Mouse (Mus musculus): ENCODE results near the gene Selenow. TPM values are rescaled to one million over a fixed set of nuclear protein-coding genes. Genes with fewer than 3 reads are reported as not detected.

Gene Selenow
- polyA plus RNA-seq, 1 experiment from 2014 or later = 654 TPM

DNA sequence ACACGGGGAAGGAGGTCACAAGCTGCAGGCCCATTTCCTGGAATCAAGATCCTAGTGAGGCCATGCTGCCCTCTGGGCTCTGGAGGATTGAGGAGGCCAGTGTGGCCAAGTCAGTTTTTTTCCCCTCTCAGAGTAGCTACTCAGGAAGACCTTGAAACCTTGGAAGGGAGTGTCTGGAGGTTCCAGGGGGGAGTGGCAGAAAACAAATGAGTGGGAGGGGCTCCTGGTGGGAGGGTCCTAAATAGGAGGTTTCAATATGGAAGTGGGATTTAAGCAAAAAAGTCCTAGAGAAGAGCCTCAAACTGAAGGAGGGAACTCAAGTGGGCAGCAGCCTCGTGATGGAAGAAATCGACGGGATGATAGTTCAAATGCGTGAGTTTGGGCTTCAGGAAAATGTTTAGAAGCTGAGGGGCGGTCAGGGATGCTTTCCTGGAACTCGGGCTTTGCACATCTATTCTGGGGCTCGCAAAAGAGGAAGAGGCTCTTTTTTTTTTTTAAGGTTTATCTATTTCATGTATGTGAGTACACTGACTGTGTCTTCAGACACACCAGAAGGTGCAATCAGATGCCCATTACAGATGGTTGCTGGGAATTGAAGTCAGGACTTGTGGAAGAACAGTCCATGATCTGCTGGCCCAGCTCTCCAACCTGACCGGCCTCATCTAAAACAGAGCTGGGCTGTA, 20.7 kb downstream of the Selenow start:
- WGBS = 66% methylated on average over 9 of the region's 9 CpGs
- no peak overlapping the region for H3K4me2 ChIP-seq (ENCODE audit: low read depth, low read length)
- H3K27me3 ChIP-seq (ENCODE audit: control insufficient read depth, insufficient read depth, low read length) = no peaks in the 10 kb centered on the region
- no peak overlapping the region for H3K27ac ChIP-seq (ENCODE audit: low read length)
- no peaks in the 10 kb centered on the region for H3K9me3 ChIP-seq (replicated peaks; ENCODE audit: control insufficient read depth, low read length)
- H3K36me3 ChIP-seq (ENCODE audit: control insufficient read depth, insufficient read depth) = no peaks in the 10 kb centered on the region
- H3K4me1 ChIP-seq (ENCODE audit: control insufficient read depth, insufficient read depth, low read length) = no peaks in the 10 kb centered on the region
- no peak overlapping the region for H3K4me3 ChIP-seq (ENCODE audit: low read length)
- H3K9ac ChIP-seq (ENCODE audit: low read length) = no peak overlapping the region
- no peak for ATAC-seq (replicated peaks; ENCODE audit: extremely low read depth, insufficient read depth, low FRiP score)

DNA sequence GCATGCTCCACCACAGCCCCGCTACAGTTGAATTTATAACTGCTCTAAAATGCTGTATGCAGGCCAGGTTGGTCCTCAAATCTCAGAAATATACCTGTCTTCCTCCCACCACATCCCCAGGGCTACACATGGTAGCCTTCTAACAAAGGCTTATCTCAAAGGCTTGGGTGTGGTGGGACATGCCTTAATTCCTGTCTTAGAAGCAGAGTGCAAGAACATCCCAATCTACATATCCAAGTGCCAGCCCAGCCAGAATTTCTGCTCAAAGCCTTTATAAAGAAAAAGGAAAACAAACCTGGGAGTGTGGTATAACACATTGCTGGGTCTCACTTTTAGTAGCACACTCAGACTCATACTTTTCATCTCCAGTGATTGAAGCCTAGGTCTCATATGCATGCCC, 28.0 kb downstream of the Selenow start:
- Histone ChIP-seq H3K4me3 (ENCODE audit: low read length) (no peak overlapping the region), H3K4me2 (ENCODE audit: low read depth, low read length) (no peak overlapping the region), H3K9me3 (replicated peaks; ENCODE audit: control insufficient read depth, low read length) (no peaks in the 10 kb centered on the region), H3K27me3 (ENCODE audit: control insufficient read depth, insufficient read depth, low read length) (no peaks in the 10 kb centered on the region), H3K4me1 (ENCODE audit: control insufficient read depth, insufficient read depth, low read length) (no peaks in the 10 kb centered on the region), H3K27ac (ENCODE audit: low read length) (no peak overlapping the region), H3K36me3 (ENCODE audit: control insufficient read depth, insufficient read depth) (no peaks in the 10 kb centered on the region), H3K9ac (ENCODE audit: low read length) (no peak overlapping the region)
- 47% methylated on average over 1 of the region's 1 CpGs for WGBS
- ATAC-seq (replicated peaks; ENCODE audit: extremely low read depth, insufficient read depth, low FRiP score) = no peak

DNA sequence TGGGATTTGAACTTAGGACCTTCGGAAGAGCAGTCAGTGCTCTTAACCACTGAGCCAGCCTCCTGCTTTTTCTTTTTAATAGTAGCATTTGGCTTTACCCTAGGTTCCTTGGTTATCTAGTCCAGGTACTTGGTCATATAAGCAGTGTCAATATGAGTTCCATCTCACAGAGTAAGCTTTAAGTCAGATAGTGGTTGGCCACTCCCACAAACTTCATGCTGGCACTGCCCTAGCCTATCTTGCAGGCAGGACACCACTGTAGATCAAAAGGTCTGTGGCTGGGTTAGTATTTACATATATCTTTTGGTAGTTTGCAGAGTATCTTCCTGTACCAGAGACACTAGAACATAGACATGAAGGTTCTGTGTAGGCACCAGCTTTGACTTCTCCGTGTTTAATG, 38.1 kb downstream of the Selenow start:
- Histone ChIP-seq H3K27me3 (ENCODE audit: control insufficient read depth, insufficient read depth, low read length) (no peaks in the 10 kb centered on the region), H3K4me3 (ENCODE audit: low read length) (no peak overlapping the region), H3K4me2 (ENCODE audit: low read depth, low read length) (no peak overlapping the region), H3K27ac (ENCODE audit: low read length) (no peak overlapping the region), H3K4me1 (ENCODE audit: control insufficient read depth, insufficient read depth, low read length) (no peaks in the 10 kb centered on the region), H3K9ac (ENCODE audit: low read length) (no peak overlapping the region), H3K9me3 (replicated peaks; ENCODE audit: control insufficient read depth, low read length) (no peaks in the 10 kb centered on the region), H3K36me3 (ENCODE audit: control insufficient read depth, insufficient read depth) (no peaks in the 10 kb centered on the region)
- ATAC-seq (replicated peaks; ENCODE audit: extremely low read depth, insufficient read depth, low FRiP score) = no peak
- WGBS = 82% methylated on average over 2 of the region's 2 CpGs

DNA sequence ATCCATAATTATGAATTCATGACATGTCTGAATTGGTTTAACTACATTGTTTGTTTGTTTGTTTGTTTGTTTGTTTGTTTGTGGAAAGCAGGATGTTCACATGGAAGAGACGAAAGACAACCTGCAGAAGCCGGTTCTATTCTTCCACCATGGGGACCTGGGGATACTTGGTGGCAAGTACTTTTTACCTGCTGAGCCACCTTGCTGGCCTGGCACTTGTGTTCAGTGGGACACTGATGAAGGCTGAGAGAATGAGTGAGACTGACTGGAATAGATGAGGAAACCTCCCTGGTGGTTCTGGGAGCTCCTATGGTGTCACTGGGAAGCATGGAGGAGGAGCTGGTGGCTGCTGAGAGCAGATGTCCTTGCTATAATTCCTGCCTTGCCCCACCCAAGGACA, 39.9 kb downstream of the Selenow start, which contains the start of gene Crxos:
Gene Crxos (plus strand): TSS at position 301 of the 400 bp plus-strand sequence.
- no peak within 1 kb of the TSS for H3K4me3 ChIP-seq (ENCODE audit: low read length)
- no peaks in the 10 kb centered on the region for H3K4me1 ChIP-seq (ENCODE audit: control insufficient read depth, insufficient read depth, low read length)
- no peaks in the 10 kb centered on the region for H3K36me3 ChIP-seq (ENCODE audit: control insufficient read depth, insufficient read depth)
- no peak within 1 kb of the TSS for H3K9ac ChIP-seq (ENCODE audit: low read length)
- no peaks in the 10 kb centered on the region for H3K9me3 ChIP-seq (replicated peaks; ENCODE audit: control insufficient read depth, low read length)
- 70% methylated on average over 2 of the region's 2 CpGs for WGBS
- no peaks in the 10 kb centered on the region for H3K27me3 ChIP-seq (ENCODE audit: control insufficient read depth, insufficient read depth, low read length)
- H3K27ac ChIP-seq (ENCODE audit: low read length) = no peak within 1 kb of the TSS
- H3K4me2 ChIP-seq (ENCODE audit: low read depth, low read length) = no peak within 1 kb of the TSS
- ATAC-seq (replicated peaks; ENCODE audit: extremely low read depth, insufficient read depth, low FRiP score) = no peak

DNA sequence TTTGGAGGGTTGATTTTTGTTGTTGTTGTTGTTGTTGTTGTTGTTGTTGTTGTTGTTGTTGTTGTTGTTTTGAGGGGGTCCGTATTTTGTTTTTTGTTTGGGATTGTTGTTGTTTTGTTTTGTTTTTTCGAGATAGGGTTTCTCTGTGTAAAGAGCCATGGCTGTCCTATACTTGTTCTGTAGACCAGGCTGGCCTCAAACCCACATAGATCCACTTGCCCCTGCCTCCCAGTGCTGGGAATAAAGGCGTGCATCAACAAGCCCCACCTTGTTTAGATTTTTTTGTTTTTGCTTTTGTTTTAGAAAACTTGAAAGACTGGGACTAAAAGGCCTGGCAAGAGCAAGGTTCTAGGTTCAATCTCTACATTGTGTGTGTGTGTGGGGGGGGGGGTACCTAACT, 40.4 kb downstream of the Selenow start:
- no peaks in the 10 kb centered on the region for H3K4me1 ChIP-seq (ENCODE audit: control insufficient read depth, insufficient read depth, low read length)
- H3K27me3 ChIP-seq (ENCODE audit: control insufficient read depth, insufficient read depth, low read length) = no peaks in the 10 kb centered on the region
- no peak for ATAC-seq (replicated peaks; ENCODE audit: extremely low read depth, insufficient read depth, low FRiP score)
- no peak overlapping the region for H3K4me2 ChIP-seq (ENCODE audit: low read depth, low read length)
- no peak overlapping the region for H3K4me3 ChIP-seq (ENCODE audit: low read length)
- no peak overlapping the region for H3K9ac ChIP-seq (ENCODE audit: low read length)
- WGBS = 60% methylated on average over 3 of the region's 3 CpGs
- H3K9me3 ChIP-seq (replicated peaks; ENCODE audit: control insufficient read depth, low read length) = no peaks in the 10 kb centered on the region
- H3K27ac ChIP-seq (ENCODE audit: low read length) = no peak overlapping the region
- H3K36me3 ChIP-seq (ENCODE audit: control insufficient read depth, insufficient read depth) = no peaks in the 10 kb centered on the region

DNA sequence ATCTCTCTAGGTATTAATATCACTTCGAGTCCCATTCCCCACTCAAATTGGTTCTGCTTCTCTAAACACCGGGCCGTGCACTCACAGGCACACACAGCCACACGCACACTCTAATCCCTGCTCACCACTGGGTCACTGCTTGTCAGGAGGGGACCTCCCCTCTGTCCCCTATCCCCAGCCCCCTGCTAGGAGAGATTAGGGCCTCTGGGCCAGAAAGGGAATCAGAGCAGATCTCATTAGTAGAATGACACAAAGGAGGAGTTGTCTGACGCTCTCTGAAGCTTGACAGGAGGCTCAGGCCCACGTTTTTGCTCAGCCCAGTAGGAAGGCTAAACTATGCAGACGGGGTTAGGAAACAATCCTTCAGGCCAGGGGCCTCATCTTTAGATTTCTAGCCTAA, 40.8 kb downstream of the Selenow start:
- Histone ChIP-seq H3K4me1 (ENCODE audit: control insufficient read depth, insufficient read depth, low read length) (no peaks in the 10 kb centered on the region), H3K4me2 (ENCODE audit: low read depth, low read length) (no peak overlapping the region), H3K9me3 (replicated peaks; ENCODE audit: control insufficient read depth, low read length) (no peaks in the 10 kb centered on the region), H3K27ac (ENCODE audit: low read length) (no peak overlapping the region), H3K9ac (ENCODE audit: low read length) (no peak overlapping the region), H3K4me3 (ENCODE audit: low read length) (no peak overlapping the region), H3K36me3 (ENCODE audit: control insufficient read depth, insufficient read depth) (no peaks in the 10 kb centered on the region), H3K27me3 (ENCODE audit: control insufficient read depth, insufficient read depth, low read length) (no peaks in the 10 kb centered on the region)
- ATAC-seq (replicated peaks; ENCODE audit: extremely low read depth, insufficient read depth, low FRiP score) = no peak
- 13% methylated on average over 7 of the region's 7 CpGs for WGBS

DNA sequence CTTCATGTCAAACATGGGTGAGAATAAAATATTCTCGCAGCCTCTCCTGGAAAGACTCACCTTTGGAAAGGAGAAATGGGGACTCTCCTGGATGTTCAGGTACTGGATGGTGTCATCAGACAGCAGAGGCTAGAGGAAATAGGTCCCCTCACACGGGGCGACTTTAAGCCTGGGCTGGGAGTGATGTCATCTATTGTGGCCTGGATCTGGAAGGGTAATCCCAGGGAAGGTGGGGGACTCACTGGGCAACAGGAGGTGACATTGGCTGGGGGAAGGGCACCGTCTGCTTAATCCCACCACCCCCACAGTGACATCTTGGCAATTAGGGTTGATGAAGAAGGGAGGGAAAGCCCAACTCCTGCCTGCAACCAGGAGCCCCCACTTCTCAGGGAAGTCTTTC, 42.4 kb downstream of the Selenow start, which contains the start of gene Crx:
Gene Crx (minus strand): TSS at position 213 of the 400 bp plus-strand sequence.
- Histone ChIP-seq H3K9me3 (replicated peaks; ENCODE audit: control insufficient read depth, low read length) (no peaks in the 10 kb centered on the region), H3K4me1 (ENCODE audit: control insufficient read depth, insufficient read depth, low read length) (no peaks in the 10 kb centered on the region), H3K9ac (ENCODE audit: low read length) (no peak within 1 kb of the TSS), H3K36me3 (ENCODE audit: control insufficient read depth, insufficient read depth) (no peaks in the 10 kb centered on the region), H3K4me2 (ENCODE audit: low read depth, low read length) (no peak within 1 kb of the TSS), H3K4me3 (ENCODE audit: low read length) (no peak within 1 kb of the TSS), H3K27ac (ENCODE audit: low read length) (no peak within 1 kb of the TSS), H3K27me3 (ENCODE audit: control insufficient read depth, insufficient read depth, low read length) (no peaks in the 10 kb centered on the region)
- no peak for ATAC-seq (replicated peaks; ENCODE audit: extremely low read depth, insufficient read depth, low FRiP score)
- WGBS = 29% methylated on average over 4 of the region's 4 CpGs

Other genes with a start within 250 kb of the Selenow start
- not detected in 2 replicates for gene Obox5, start 172.3 kb downstream of the Selenow start, polyA plus RNA-seq (2015; fragmentation: Nextera tagmentation; extraction: Ambion mirVana)
- not detected in 2 replicates for gene Obox6, start 82.7 kb downstream of the Selenow start, polyA plus RNA-seq (2015; fragmentation: Nextera tagmentation; extraction: Ambion mirVana)
- gene Crx, start 42.4 kb downstream of the Selenow start, polyA plus RNA-seq (2015; fragmentation: Nextera tagmentation; extraction: Ambion mirVana) = not detected in 2 replicates
- not detected in 2 replicates for gene Crxos, start 39.8 kb downstream of the Selenow start, polyA plus RNA-seq (2015; fragmentation: Nextera tagmentation; extraction: Ambion mirVana)
- gene Nop53, start 23.7 kb upstream of the Selenow start, polyA plus RNA-seq (2015; fragmentation: Nextera tagmentation; extraction: Ambion mirVana) = 128 and 154 TPM in 2 replicates
- gene Ehd2, start 45.2 kb upstream of the Selenow start, polyA plus RNA-seq (2015; fragmentation: Nextera tagmentation; extraction: Ambion mirVana) = 61.8 and 66.7 TPM in 2 replicates
- gene Bicra, start 125.5 kb upstream of the Selenow start, polyA plus RNA-seq (2015; fragmentation: Nextera tagmentation; extraction: Ambion mirVana) = 4.7 and 4.8 TPM in 2 replicates
- 0.05 TPM in 1 of 2 replicates, not detected in the other for gene Zfp541, start 139.4 kb upstream of the Selenow start, polyA plus RNA-seq (2015; fragmentation: Nextera tagmentation; extraction: Ambion mirVana)
- gene Napa, start 176.1 kb upstream of the Selenow start, polyA plus RNA-seq (2015; fragmentation: Nextera tagmentation; extraction: Ambion mirVana) = 166 and 168 TPM in 2 replicates
- gene Kptn, start 197.5 kb upstream of the Selenow start, polyA plus RNA-seq (2015; fragmentation: Nextera tagmentation; extraction: Ambion mirVana) = 32.5 and 36.1 TPM in 2 replicates
- gene Slc8a2, start 207.4 kb upstream of the Selenow start, polyA plus RNA-seq (2015; fragmentation: Nextera tagmentation; extraction: Ambion mirVana) = 0.15 and 0.20 TPM in 2 replicates

All from heart, embryonic 16.5 days (tissue).